Mouse (Mus musculus) left cerebral cortex, adult 2 months (tissue): ENCODE results near the gene Cct2. TPM values are rescaled to one million over a fixed set of nuclear protein-coding genes. Genes with fewer than 3 reads are reported as not detected.
A peak's percentile ranks its signal among the peaks of the same experiment; 100 is the strongest.
"Not testable (repeated sequence)": the region's sequence is repeated elsewhere in the genome, so short reads cannot be mapped to it uniquely, and the experiment has no call there.

ENCODE experiments used
- DNase-seq, 2 experiments: peaks; one replicate each; pipeline ENCODE4 v3.0.0; 2021 to 2022; ENCODE audit warnings: low spot score in 2 of 2, mixed read lengths in 1 of 2; ENCODE audit errors: extremely low spot score in 1 of 2
- H3K27ac ChIP-seq: fragments of 200-600 bp; 2 replicates; pipeline ENCODE4 v1.8.1; 2022
- H3K4me3 ChIP-seq: fragments of 200-600 bp; 2 replicates; pipeline ENCODE4 v1.8.1; 2022
- CTCF ChIP-seq: fragments of 200-600 bp; IDR thresholded peaks from 2 replicates; pipeline ENCODE4 v1.8.1; 2022; ENCODE audit warnings: antibody characterized with exemption, mild to moderate bottlenecking, moderate library complexity
- intact Hi-C: fragments of 180-260 bp; cut with DNase I; formaldehyde crosslinking; loops from one replicate; pipeline ENCODE4 v1.15.1; 2025
- total RNA-seq, 2 experiments: library from RNA; stranded (reverse); gene quantifications; 2 replicates each; pipeline ENCODE4 v1.2.3; 2021

Cct2 gene
- total RNA-seq, 2 experiments from 2014 or later, result 146 to 157 TPM

- H3K27ac ChIP-seq, result no peak overlapping the region
- no peak overlapping the region for H3K4me3 ChIP-seq
- no peak for DNase-seq
- intact Hi-C loops, result no loop called here
- TF ChIP-seq CTCF, result no peak
Measured at GRCm38 (mm10) chr10:117049253-117049652, 14.4 kb downstream of the Cct2 start.

GRCm38 (mm10) chr10:117045175-117046056 lies 18.2 kb downstream of the Cct2 start, which contains the start of gene Lrrc10:
Gene Lrrc10, plus strand, starts transcription at chr10:117045341.
- intact Hi-C loops, result no loop called here
- DNase-seq, result peak in 1 of 2 experiments; percentile 34
- Histone ChIP-seq H3K27ac (no peak within 1 kb of the TSS), H3K4me3 (peak within 1 kb of the TSS; percentile 19; the same call in 1 of the 2 replicates)
- no peak for TF ChIP-seq CTCF

- H3K27ac ChIP-seq, H3K4me3 ChIP-seq, DNase-seq, intact Hi-C loops: not testable (repeated sequence)
Measured at GRCm38 (mm10) chr10:117043497-117044166, 20.0 kb downstream of the Cct2 start.

GRCm38 (mm10) chr10:117042295-117042694 lies 21.3 kb downstream of the Cct2 start:
- no peak overlapping the region for H3K4me3 ChIP-seq
- intact Hi-C loops, result no loop called here
- TF ChIP-seq CTCF, result no peak
- no peak overlapping the region for H3K27ac ChIP-seq
- no peak for DNase-seq

- no peak for DNase-seq
- Histone ChIP-seq H3K27ac (no peak overlapping the region), H3K4me3 (no peak overlapping the region)
- TF ChIP-seq CTCF, result peak; percentile 41
- intact Hi-C loops, result no loop called here
Measured at GRCm38 (mm10) chr10:117040355-117040754, 23.3 kb downstream of the Cct2 start.

GRCm38 (mm10) chr10:117033785-117034184 lies 29.8 kb downstream of the Cct2 start:
- intact Hi-C loops, result loop anchor here (2.0 kb wide), 1 partner anchor 83 kb away; the partner anchor contains the start of gene Rab3ip
- DNase-seq, result peak; percentile 76 to 78
- TF ChIP-seq CTCF, result peak; percentile 87

GRCm38 (mm10) chr10:117031160-117031559 lies 32.5 kb downstream of the Cct2 start:
- no peak for TF ChIP-seq CTCF
- no peak for DNase-seq
- no peak overlapping the region for H3K27ac ChIP-seq
- intact Hi-C loops, result no loop called here
- no peak overlapping the region for H3K4me3 ChIP-seq

More at GRCm38 (mm10) chr10:117033785-117034184, 29.8 kb downstream of the Cct2 start:
- H3K4me3 ChIP-seq, result no peak overlapping the region
- H3K27ac ChIP-seq, result no peak overlapping the region

- DNase-seq, result no peak
- Histone ChIP-seq H3K27ac (no peak overlapping the region), H3K4me3 (no peak overlapping the region)
- intact Hi-C loops, result no loop called here
- TF ChIP-seq CTCF, result no peak
Measured at GRCm38 (mm10) chr10:117026176-117026575, 37.4 kb downstream of the Cct2 start.

- intact Hi-C loops, DNase-seq, H3K4me3 ChIP-seq, H3K27ac ChIP-seq: not testable (repeated sequence)
Measured at GRCm38 (mm10) chr10:117025776-117026175, 37.8 kb downstream of the Cct2 start.

- Histone ChIP-seq H3K27ac (no peak overlapping the region), H3K4me3 (no peak overlapping the region)
- intact Hi-C loops, result no loop called here
- no peak for TF ChIP-seq CTCF
- no peak for DNase-seq
Measured at GRCm38 (mm10) chr10:117023693-117024092, 39.9 kb downstream of the Cct2 start.

GRCm38 (mm10) chr10:117021020-117021754 lies 42.4 kb downstream of the Cct2 start:
- intact Hi-C loops, result no loop called here
- Histone ChIP-seq H3K27ac (no peak overlapping the region), H3K4me3 (no peak overlapping the region)
- no peak for DNase-seq
- TF ChIP-seq CTCF, result no peak
